Mouse (Mus musculus): ENCODE measurements around the gene Plekha4.

DNA sequence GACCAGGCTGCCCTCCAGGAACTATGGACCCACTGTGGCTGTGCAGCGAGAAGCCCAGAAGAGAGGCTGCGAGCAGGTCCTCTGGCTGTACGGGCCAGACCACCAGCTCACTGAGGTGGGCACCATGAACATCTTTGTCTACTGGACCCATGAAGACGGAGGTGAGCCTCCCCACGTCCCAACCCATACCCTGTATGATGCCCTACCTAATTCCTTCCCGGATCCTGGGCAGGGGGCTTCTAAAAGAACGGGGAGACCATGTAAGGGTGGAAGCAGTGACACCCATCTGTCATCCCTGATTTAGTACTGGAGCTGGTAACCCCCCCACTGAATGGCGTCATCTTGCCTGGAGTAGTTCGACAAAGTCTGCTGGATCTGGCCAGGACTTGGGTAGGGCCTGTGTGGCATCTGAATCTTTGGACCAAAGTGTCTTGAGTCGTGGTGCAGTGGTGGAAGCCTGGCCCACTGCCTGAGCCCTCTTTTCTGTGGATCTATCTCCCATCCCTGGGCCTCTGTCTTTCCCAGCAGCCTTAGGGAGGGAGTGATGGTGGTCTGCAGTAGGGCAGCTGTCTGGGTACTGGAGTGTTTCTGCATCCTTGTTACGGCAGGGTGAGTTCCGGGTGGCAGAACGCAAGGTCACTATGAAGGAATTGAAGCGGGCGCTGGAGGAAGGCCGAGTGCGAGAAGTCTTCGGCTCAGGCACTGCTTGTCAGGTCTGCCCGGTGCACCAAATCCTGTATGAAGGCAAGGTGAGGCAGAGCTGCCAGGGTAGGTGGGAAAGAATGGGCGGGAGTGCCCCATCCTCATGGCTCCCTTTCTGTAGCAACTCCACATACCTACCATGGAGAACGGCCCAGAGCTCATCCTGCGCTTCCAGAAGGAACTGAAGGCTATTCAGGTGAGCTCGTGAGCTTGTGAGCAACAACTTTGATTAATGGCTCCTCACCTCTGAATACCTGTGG, 61.8 kb downstream of the Plekha4 start:
- TF ChIP-seq POLR2A (IDR thresholded peaks at IDR 0.05; ENCODE audit: control insufficient read depth, extremely low read depth, insufficient read depth, low read length, poor library complexity) = no peak
- no peak for TF ChIP-seq CTCF (IDR thresholded peaks at IDR 0.05; ENCODE audit: borderline replicate concordance, control insufficient read depth, extremely low read depth, insufficient read depth, low read length, poor library complexity)
